Mouse (Mus musculus): ENCODE data around the gene Tenm4. TPM values are rescaled to one million over a fixed set of nuclear protein-coding genes. Genes with fewer than 3 reads are reported as not detected.
A peak's percentile ranks its signal among the peaks of the same experiment; 100 is the strongest.

Tenm4 gene
- total and polyA plus RNA-seq, 3 experiments, result 9.2 to 15.2 TPM; not detected in 1

- peaks cover 11 to 13% of the 10 kb centered on the region in 2 experiments for H3K4me1 ChIP-seq (ENCODE audit: control insufficient read depth in 1 of 2, insufficient read depth in 2 of 2, low read length in 2 of 2)
- H3K9ac ChIP-seq (ENCODE audit: control insufficient read depth, low read depth, low read length, poor library complexity, severe bottlenecking), result no peak overlapping the region
- no peak overlapping the region for H3K27ac ChIP-seq (ENCODE audit: control insufficient read depth, low read depth, low read length)
- no peaks in the 10 kb centered on the region for H3K79me2 ChIP-seq (ENCODE audit: control insufficient read depth, insufficient read depth, low read length, poor library complexity)
- peaks cover 0 to 7% of the 10 kb centered on the region in 2 experiments; a peak in 2 of 4 replicates for H3K36me3 ChIP-seq (ENCODE audit: control insufficient read depth in 1 of 2, insufficient read depth in 2 of 2, low read length in 2 of 2)
- TF ChIP-seq GATA1 (IDR thresholded peaks at IDR 0.05; ENCODE audit: low read depth, low read length) (no peak), SIN3A (IDR thresholded peaks at IDR 0.05; ENCODE audit: low read length) (no peak), MEF2A (IDR thresholded peaks at IDR 0.05; ENCODE audit: extremely low read depth, insufficient replicate concordance, low read depth, low read length, poor library complexity, severe bottlenecking) (no peak), CHD1 (IDR thresholded peaks at IDR 0.05; ENCODE audit: low read depth, low read length) (no peak), RCOR1 (IDR thresholded peaks at IDR 0.05; ENCODE audit: low read depth, low read length) (no peak), TAL1 (IDR thresholded peaks at IDR 0.05; ENCODE audit: low read length) (no peak), MAFK (IDR thresholded peaks at IDR 0.05; ENCODE audit: borderline replicate concordance, low read depth, low read length) (no peak), USF1 (IDR thresholded peaks at IDR 0.05; ENCODE audit: low read depth, low read length) (no peak), ZKSCAN1 (IDR thresholded peaks at IDR 0.05; ENCODE audit: low read depth, low read length) (no peak), ZMIZ1 (IDR thresholded peaks at IDR 0.05; ENCODE audit: low read depth, low read length) (no peak), RAD21 (IDR thresholded peaks at IDR 0.05; ENCODE audit: low read depth, low read length) (no peak), KAT2A (conservative IDR thresholded peaks at IDR 0.05; ENCODE audit: low read depth, low read length) (no peak), HCFC1 (IDR thresholded peaks at IDR 0.05; ENCODE audit: low read depth, low read length) (no peak), TCF12 (IDR thresholded peaks at IDR 0.05; ENCODE audit: low read depth, low read length) (no peak), POLR2AphosphoS5 (IDR thresholded peaks at IDR 0.05; ENCODE audit: borderline replicate concordance, low read depth, low read length) (no peak)
- DNase-seq (ENCODE audit: low read depth, low spot score), result no peak
- H3K4me3 ChIP-seq (ENCODE audit: control insufficient read depth in 1 of 2, insufficient read depth in 1 of 2, low read depth in 2 of 2, low read length in 2 of 2), result no peak overlapping the region
- H3K27me3 ChIP-seq (ENCODE audit: control insufficient read depth in 1 of 2, insufficient read depth in 2 of 2, low read length in 2 of 2), result no peaks in the 10 kb centered on the region
- no peaks in the 10 kb centered on the region for H3K9me3 ChIP-seq (replicated peaks; ENCODE audit: insufficient read depth, low read length)
Observed at GRCm38 (mm10) chr7:96768718-96769117, 597.7 kb downstream of the Tenm4 start.

GRCm38 (mm10) chr7:96769784-96770183 is 598.7 kb downstream of the Tenm4 start:
- H3K27ac ChIP-seq (ENCODE audit: control insufficient read depth, low read depth, low read length), result no peak overlapping the region
- DNase-seq (ENCODE audit: low read depth, low spot score), result peak; percentile 74
- peaks cover 0 to 7% of the 10 kb centered on the region in 2 experiments; a peak in 2 of 4 replicates for H3K36me3 ChIP-seq (ENCODE audit: control insufficient read depth in 1 of 2, insufficient read depth in 2 of 2, low read length in 2 of 2)
- no peak overlapping the region for H3K4me3 ChIP-seq (ENCODE audit: control insufficient read depth in 1 of 2, insufficient read depth in 1 of 2, low read depth in 2 of 2, low read length in 2 of 2)
- H3K4me1 ChIP-seq (ENCODE audit: control insufficient read depth in 1 of 2, insufficient read depth in 2 of 2, low read length in 2 of 2), result peaks cover 12 to 14% of the 10 kb centered on the region in 2 experiments
- no peaks in the 10 kb centered on the region for H3K9me3 ChIP-seq (replicated peaks; ENCODE audit: insufficient read depth, low read length)
- no peaks in the 10 kb centered on the region for H3K27me3 ChIP-seq (ENCODE audit: control insufficient read depth in 1 of 2, insufficient read depth in 2 of 2, low read length in 2 of 2)
- H3K79me2 ChIP-seq (ENCODE audit: control insufficient read depth, insufficient read depth, low read length, poor library complexity), result no peaks in the 10 kb centered on the region
- H3K9ac ChIP-seq (ENCODE audit: control insufficient read depth, low read depth, low read length, poor library complexity, severe bottlenecking), result no peak overlapping the region
- TF ChIP-seq ZC3H11A (IDR thresholded peaks at IDR 0.05; ENCODE audit: low read depth, low read length) (peak; percentile 37; the same call in 1 of the 2 replicates), RAD21 (IDR thresholded peaks at IDR 0.05; ENCODE audit: low read depth, low read length) (peak; percentile 54), POLR2AphosphoS5 (IDR thresholded peaks at IDR 0.05; ENCODE audit: borderline replicate concordance, low read depth, low read length) (no peak), ZKSCAN1 (IDR thresholded peaks at IDR 0.05; ENCODE audit: low read depth, low read length) (no peak), CTCF (IDR thresholded peaks at IDR 0.05 in 2 of 3, conservative IDR thresholded peaks at IDR 0.05 in 1 of 3; ENCODE audit: control insufficient read depth in 1 of 3, insufficient read depth in 1 of 3, low read depth in 2 of 3, low read length in 3 of 3, poor library complexity in 1 of 3, severe bottlenecking in 1 of 3) (peak; percentile 57 to 74 (median 61)), SMC3 (IDR thresholded peaks at IDR 0.05; ENCODE audit: low read depth, low read length) (peak; percentile 71), JUND (IDR thresholded peaks at IDR 0.05; ENCODE audit: low read depth, low read length) (no peak)
